ENCODE assay signal across 8 mouse cellular contexts in the genomic region with DNA sequence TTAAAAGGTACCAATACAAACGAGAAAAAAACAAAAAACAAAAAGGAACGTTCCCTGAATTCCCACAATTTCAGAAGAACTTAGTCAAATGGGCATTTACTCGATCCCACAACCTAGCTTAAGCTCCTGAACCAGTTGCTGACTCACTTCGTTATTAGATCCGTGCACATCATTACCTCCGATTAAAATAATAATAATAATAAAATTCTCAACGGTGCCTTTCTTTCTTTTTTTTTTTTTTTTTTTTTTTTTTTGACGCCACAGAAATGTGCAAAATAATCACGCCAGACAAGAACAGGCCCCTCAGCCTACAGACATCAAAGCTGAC. TPM values are rescaled to one million over a fixed set of nuclear protein-coding genes. Genes with fewer than 3 reads are reported as not detected.
DNase-seq lines count a peak whose midpoint lies in the region; ATAC-seq and TF ChIP-seq lines count a peak whose summit lies in the region.

No protein-coding gene starts in this region.

- H3K27me3 ChIP-seq in heart, embryonic 12.5 days (replicated peaks), result no peaks in the 10 kb centered on the region
- H3K27me3 ChIP-seq in ES-Bruce4 (ENCODE audit: control insufficient read depth, insufficient read depth, low read length, poor library complexity, severe bottlenecking), result no peaks in the 10 kb centered on the region
- no peaks in the 10 kb centered on the region for H3K27me3 ChIP-seq in forebrain, embryonic 15.5 days
- no peaks in the 10 kb centered on the region for H3K27me3 ChIP-seq in liver, embryonic 16.5 days (ENCODE audit: control insufficient read depth, insufficient read depth, low read depth, low read length)

- no peak for TF ChIP-seq EP300 in ES-Bruce4 (IDR thresholded peaks at IDR 0.05; ENCODE audit: insufficient read depth, low read depth, low read length)

- H3K4me3 ChIP-seq in heart, embryonic 12.5 days, result peak overlapping the region; percentile 93
- H3K4me3 ChIP-seq in ES-Bruce4 (ENCODE audit: low read depth, low read length), result peak overlapping the region; percentile 98
- peak overlapping the region; percentile 98 for H3K4me3 ChIP-seq in forebrain, embryonic 15.5 days
- peak overlapping the region; percentile 97 for H3K4me3 ChIP-seq in liver, embryonic 16.5 days (ENCODE audit: low read depth, low read length)

- H3K4me1 ChIP-seq in heart, embryonic 12.5 days (replicated peaks), result peaks cover 11% of the 10 kb centered on the region
- H3K4me1 ChIP-seq in ES-Bruce4 (ENCODE audit: control insufficient read depth, insufficient read depth, low read length), result no peaks in the 10 kb centered on the region
- H3K4me1 ChIP-seq in forebrain, embryonic 15.5 days, result peaks cover 24% of the 10 kb centered on the region
- H3K4me1 ChIP-seq in liver, embryonic 16.5 days (ENCODE audit: control insufficient read depth, low read depth, low read length), result peaks cover 10% of the 10 kb centered on the region

- no peak for TF ChIP-seq CTCF in ES-Bruce4 (IDR thresholded peaks at IDR 0.05; ENCODE audit: low read depth, low read length)

- H3K9ac ChIP-seq in heart, embryonic 12.5 days, result peak overlapping the region; percentile 97
- H3K9ac ChIP-seq in ES-Bruce4 (ENCODE audit: low read depth, poor library complexity, severe bottlenecking), result peak overlapping the region; percentile 99
- H3K9ac ChIP-seq in forebrain, embryonic 15.5 days (replicated peaks), result peak overlapping the region; percentile 100
- peak overlapping the region; percentile 97 for H3K9ac ChIP-seq in liver, embryonic 16.5 days (ENCODE audit: low read depth, low read length)

- peaks cover 3% of the 10 kb centered on the region; the same call in 1 of the 2 replicates for H3K36me3 ChIP-seq in heart, embryonic 12.5 days
- no peaks in the 10 kb centered on the region; the same call in none of the 2 replicates for H3K36me3 ChIP-seq in ES-Bruce4 (ENCODE audit: control insufficient read depth, insufficient read depth, low read length, poor library complexity, severe bottlenecking)
- 0 out of 2 replicates have a peak, but pooled peaks cover 2% of the 10 kb centered on the region for H3K36me3 ChIP-seq in forebrain, embryonic 15.5 days
- H3K36me3 ChIP-seq in liver, embryonic 16.5 days (ENCODE audit: control insufficient read depth, insufficient read depth), result no peaks in the 10 kb centered on the region

- intact Hi-C loops in heart, postnatal 10 days (cut with DNase I), result no loop called here

- WGBS in heart, embryonic 12.5 days, result 3% methylated on average over 9 of the region's 9 CpGs
- WGBS in forebrain, embryonic 15.5 days, result 1% methylated on average over 9 of the region's 9 CpGs
- WGBS in liver, embryonic 16.5 days (ENCODE audit: insufficient replicate concordance), result under 1% methylated on average over 9 of the region's 9 CpGs

- DNase-seq in heart, postnatal 10 days, result no peak
- no peak for DNase-seq in adrenal gland, adult 2 months
- no peak for DNase-seq in frontal cortex, adult 2 months (ENCODE audit: extremely low spot score in 1 of 2, low spot score in 1 of 2)
- no peak for DNase-seq in lung, postnatal 14 days

- H3K27ac ChIP-seq in heart, embryonic 12.5 days (ENCODE audit: poor library complexity, severe bottlenecking), result peak overlapping the region; percentile 95
- H3K27ac ChIP-seq in ES-Bruce4 (ENCODE audit: insufficient read depth, low read length), result peak overlapping the region; percentile 42
- H3K27ac ChIP-seq in forebrain, embryonic 15.5 days (replicated peaks), result peak overlapping the region; percentile 98
- H3K27ac ChIP-seq in liver, embryonic 16.5 days (ENCODE audit: low read length), result peak overlapping the region; percentile 85

- ATAC-seq in heart, embryonic 12.5 days (ENCODE audit: insufficient number of reproducible peaks, low FRiP score), result no peak
- no peak for ATAC-seq in forebrain, embryonic 15.5 days (replicated peaks)
- ATAC-seq in liver, embryonic 16.5 days (ENCODE audit: low read depth), result no peak

- H3K9me3 ChIP-seq in heart, embryonic 12.5 days (replicated peaks), result no peaks in the 10 kb centered on the region; the same call in 1 of the 2 replicates
- H3K9me3 ChIP-seq in ES-Bruce4 (replicated peaks; ENCODE audit: control insufficient read depth, insufficient read depth, low read length, poor library complexity, severe bottlenecking), result no peaks in the 10 kb centered on the region
- no peaks in the 10 kb centered on the region for H3K9me3 ChIP-seq in forebrain, embryonic 15.5 days
- no peaks in the 10 kb centered on the region for H3K9me3 ChIP-seq in liver, embryonic 16.5 days (replicated peaks; ENCODE audit: control insufficient read depth, low read length)

- H3K4me2 ChIP-seq in heart, embryonic 12.5 days, result peak overlapping the region; percentile 85
- peak overlapping the region; percentile 63 for H3K4me2 ChIP-seq in forebrain, embryonic 15.5 days (replicated peaks)
- H3K4me2 ChIP-seq in liver, embryonic 16.5 days (ENCODE audit: low read depth, low read length), result peak overlapping the region; percentile 66

- TF ChIP-seq POLR2A in ES-Bruce4 (IDR thresholded peaks at IDR 0.05; ENCODE audit: insufficient read depth, low read length), result no peak

RNA-seq across cellular contexts. Expression of gene Dzip3, which starts 0.8 kb away (rescaled TPM):
- 22.6 and 27.5 TPM in 2 replicates for polyA plus RNA-seq in heart, embryonic 12.5 days (2016; fragmentation: Nextera tagmentation; extraction: Ambion mirVana)
- 10 to 100 TPM in 1 of 2 experiments, 1 to 10 TPM in 1; 8.5 to 10.2 TPM for total RNA-seq in heart, postnatal 10 days (2021)
- 33.4 and 39.4 TPM in 2 replicates for polyA plus RNA-seq in ES-Bruce4 (2011; ENCODE audit: insufficient read depth, insufficient read length, low read depth, missing spikeins)
- 48.4 and 48.7 TPM in 2 replicates for polyA plus RNA-seq in forebrain, embryonic 15.5 days (2015; fragmentation: Nextera tagmentation; extraction: Ambion mirVana)
- 3.9 and 4.9 TPM in 2 replicates for polyA plus RNA-seq in liver, embryonic 16.5 days (2015; fragmentation: Nextera tagmentation; extraction: Ambion mirVana)
- total RNA-seq in adrenal gland, adult 2 months (2021), result 10 to 100 TPM; 17.0 to 23.9 TPM
- 1.3 and 2.1 TPM in 2 replicates for polyA plus RNA-seq in adrenal gland, adult 2 months (2012; rRNA removed)
- 64.1 and 74.6 TPM in 2 replicates for polyA plus RNA-seq in frontal cortex, adult 2 months (2012; rRNA removed)

RNA-seq across cellular contexts. Expression of gene Cip2a, which starts 0.8 kb away (rescaled TPM):
- polyA plus RNA-seq in heart, embryonic 12.5 days (2016; fragmentation: Nextera tagmentation; extraction: Ambion mirVana), result 31.0 TPM in 2 replicates
- total RNA-seq in heart, postnatal 10 days (2021), result 1 to 10 TPM; 7.9 to 8.9 TPM
- polyA plus RNA-seq in ES-Bruce4 (2011; ENCODE audit: insufficient read depth, insufficient read length, low read depth, missing spikeins), result 119 and 120 TPM in 2 replicates
- polyA plus RNA-seq in forebrain, embryonic 15.5 days (2015; fragmentation: Nextera tagmentation; extraction: Ambion mirVana), result 17.5 and 20.0 TPM in 2 replicates
- polyA plus RNA-seq in liver, embryonic 16.5 days (2015; fragmentation: Nextera tagmentation; extraction: Ambion mirVana), result 14.2 and 15.9 TPM in 2 replicates
- total RNA-seq in adrenal gland, adult 2 months (2021), result 1 to 10 TPM; 1.2 to 1.9 TPM
- polyA plus RNA-seq in adrenal gland, adult 2 months (2012; rRNA removed), result 0.07 and 0.30 TPM in 2 replicates
- polyA plus RNA-seq in frontal cortex, adult 2 months (2012; rRNA removed), result 2.5 and 2.7 TPM in 2 replicates

Comparison
In these comparisons a context has a peak if more than half of its experiments do, and no peak if none do; other contexts are left out.
1. H3K27ac ChIP-seq: peak in every context shown above with its lines; median percentile 98 in forebrain, embryonic 15.5 days; 95 in heart, embryonic 12.5 days; 85 in liver, embryonic 16.5 days; 42 in ES-Bruce4.